Mouse (Mus musculus): ENCODE measurements around the gene Drosha. TPM values are rescaled to one million over a fixed set of nuclear protein-coding genes. Genes with fewer than 3 reads are reported as not detected.

Drosha gene
- polyA plus RNA-seq, 1 experiment from 2014 or later = 25.2 TPM

DNA sequence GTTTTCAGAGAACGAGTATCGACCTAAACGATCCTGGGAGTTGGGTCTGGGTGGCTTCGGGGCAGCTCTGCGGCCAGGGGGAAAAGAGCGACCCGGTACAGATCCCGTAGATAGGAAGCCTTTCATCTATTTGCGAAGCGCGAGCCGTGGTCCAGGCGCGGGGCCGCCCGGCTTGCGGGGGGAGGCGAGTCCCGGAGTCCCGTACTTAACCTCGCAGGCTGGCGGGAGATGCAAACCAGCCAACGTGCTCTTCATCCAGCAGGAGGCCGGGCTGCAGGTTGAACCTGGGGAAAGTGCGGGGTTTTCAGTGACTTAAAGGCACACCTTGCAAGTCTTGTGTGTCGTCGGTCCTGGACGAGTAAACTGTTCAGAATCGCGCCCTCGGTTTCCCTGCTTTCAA is 350 bp downstream of the Drosha start:
- 0% methylated on average over 31 of the region's 31 CpGs for WGBS
- Histone ChIP-seq H3K36me3 (ENCODE audit: control insufficient read depth, insufficient read depth, low read length) (0 out of 2 replicates have a peak, but pooled peaks cover 5% of the 10 kb centered on the region), H3K4me3 (ENCODE audit: low read length) (peak overlapping the region; percentile 94), H3K9ac (ENCODE audit: low read depth, low read length) (peak overlapping the region; percentile 89), H3K4me1 (ENCODE audit: control insufficient read depth, insufficient read depth, low read length) (peaks cover 12% of the 10 kb centered on the region; the same call in 1 of the 2 replicates), H3K9me3 (ENCODE audit: control insufficient read depth, low read length) (no peaks in the 10 kb centered on the region), H3K27ac (ENCODE audit: low read length) (peak overlapping the region; percentile 66), H3K4me2 (ENCODE audit: low read depth, low read length) (peak overlapping the region; percentile 77), H3K27me3 (replicated peaks; ENCODE audit: control insufficient read depth, insufficient read depth, low read length) (no peaks in the 10 kb centered on the region)
- ATAC-seq = peak; percentile 59

- WGBS = 47% methylated on average over 12 of the region's 12 CpGs
- ATAC-seq = no peak
- H3K27ac ChIP-seq (ENCODE audit: low read length) = no peak overlapping the region
- peaks cover 12% of the 10 kb centered on the region; the same call in 1 of the 2 replicates for H3K4me1 ChIP-seq (ENCODE audit: control insufficient read depth, insufficient read depth, low read length)
- H3K36me3 ChIP-seq (ENCODE audit: control insufficient read depth, insufficient read depth, low read length) = 0 out of 2 replicates have a peak, but pooled peaks cover 5% of the 10 kb centered on the region
- H3K9ac ChIP-seq (ENCODE audit: low read depth, low read length) = peak overlapping the region; percentile 89
- H3K4me2 ChIP-seq (ENCODE audit: low read depth, low read length) = peak overlapping the region; percentile 77
- H3K9me3 ChIP-seq (ENCODE audit: control insufficient read depth, low read length) = no peaks in the 10 kb centered on the region
- H3K27me3 ChIP-seq (replicated peaks; ENCODE audit: control insufficient read depth, insufficient read depth, low read length) = no peaks in the 10 kb centered on the region
- H3K4me3 ChIP-seq (ENCODE audit: low read length) = peak overlapping the region; percentile 94
Observed at GRCm38 (mm10) chr15:12825408-12825807, 793 bp downstream of the Drosha start.

DNA sequence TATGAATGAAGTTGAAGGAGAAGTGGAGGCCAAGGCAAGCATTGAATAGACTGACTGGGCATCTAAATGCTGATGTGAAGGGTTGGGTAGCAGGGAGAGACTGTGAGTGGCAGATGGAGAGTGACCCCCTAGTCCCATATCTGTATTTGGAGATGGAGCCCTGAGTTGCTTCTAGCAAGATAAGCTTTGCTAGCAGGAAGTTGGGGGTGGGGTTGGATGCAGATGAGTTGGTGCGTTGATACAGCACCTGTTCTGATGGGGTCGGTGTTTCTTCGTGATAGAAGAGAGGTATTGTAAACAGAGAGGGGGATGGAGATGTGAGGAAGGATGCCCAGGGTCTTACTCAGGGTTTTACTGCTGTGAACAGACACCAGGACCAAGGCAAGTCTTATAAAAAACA is 5.3 kb downstream of the Drosha start:
- Histone ChIP-seq H3K27ac (ENCODE audit: low read length) (no peak overlapping the region), H3K4me1 (ENCODE audit: control insufficient read depth, insufficient read depth, low read length) (peaks cover 12% of the 10 kb centered on the region; the same call in 1 of the 2 replicates), H3K4me3 (ENCODE audit: low read length) (no peak overlapping the region), H3K4me2 (ENCODE audit: low read depth, low read length) (no peak overlapping the region), H3K27me3 (replicated peaks; ENCODE audit: control insufficient read depth, insufficient read depth, low read length) (no peaks in the 10 kb centered on the region), H3K9ac (ENCODE audit: low read depth, low read length) (no peak overlapping the region), H3K9me3 (ENCODE audit: control insufficient read depth, low read length) (no peaks in the 10 kb centered on the region), H3K36me3 (ENCODE audit: control insufficient read depth, insufficient read depth, low read length) (peaks cover 12% of the 10 kb centered on the region)
- WGBS = 94% methylated on average over 3 of the region's 3 CpGs
- ATAC-seq = no peak

- no peaks in the 10 kb centered on the region for H3K9me3 ChIP-seq (ENCODE audit: control insufficient read depth, low read length)
- no peaks in the 10 kb centered on the region for H3K27me3 ChIP-seq (replicated peaks; ENCODE audit: control insufficient read depth, insufficient read depth, low read length)
- H3K9ac ChIP-seq (ENCODE audit: low read depth, low read length) = no peak overlapping the region
- no peak overlapping the region for H3K27ac ChIP-seq (ENCODE audit: low read length)
- no peaks in the 10 kb centered on the region for H3K4me1 ChIP-seq (ENCODE audit: control insufficient read depth, insufficient read depth, low read length)
- WGBS = 90% methylated on average over 4 of the region's 4 CpGs
- no peak overlapping the region for H3K4me3 ChIP-seq (ENCODE audit: low read length)
- peaks cover 12% of the 10 kb centered on the region for H3K36me3 ChIP-seq (ENCODE audit: control insufficient read depth, insufficient read depth, low read length)
- no peak overlapping the region for H3K4me2 ChIP-seq (ENCODE audit: low read depth, low read length)
- ATAC-seq = no peak
Observed at GRCm38 (mm10) chr15:12832599-12832998, 8.0 kb downstream of the Drosha start.

GRCm38 (mm10) chr15:12833385-12833784 is 8.8 kb downstream of the Drosha start:
- H3K36me3 ChIP-seq (ENCODE audit: control insufficient read depth, insufficient read depth, low read length) = peaks cover 12% of the 10 kb centered on the region
- WGBS = 98% methylated on average over 31 of the region's 31 CpGs

GRCm38 (mm10) chr15:12834231-12834630 is 9.6 kb downstream of the Drosha start:
- no peaks in the 10 kb centered on the region for H3K4me1 ChIP-seq (ENCODE audit: control insufficient read depth, insufficient read depth, low read length)
- H3K9ac ChIP-seq (ENCODE audit: low read depth, low read length) = no peak overlapping the region
- no peak overlapping the region for H3K27ac ChIP-seq (ENCODE audit: low read length)
- WGBS = 95% methylated on average over 24 of the region's 24 CpGs
- H3K4me2 ChIP-seq (ENCODE audit: low read depth, low read length) = no peak overlapping the region
- H3K27me3 ChIP-seq (replicated peaks; ENCODE audit: control insufficient read depth, insufficient read depth, low read length) = no peaks in the 10 kb centered on the region
- H3K9me3 ChIP-seq (ENCODE audit: control insufficient read depth, low read length) = no peaks in the 10 kb centered on the region
- H3K36me3 ChIP-seq (ENCODE audit: control insufficient read depth, insufficient read depth, low read length) = peaks cover 12% of the 10 kb centered on the region
- no peak overlapping the region for H3K4me3 ChIP-seq (ENCODE audit: low read length)
- no peak for ATAC-seq

More at GRCm38 (mm10) chr15:12833385-12833784, 8.8 kb downstream of the Drosha start:
- Histone ChIP-seq H3K4me2 (ENCODE audit: low read depth, low read length) (no peak overlapping the region), H3K4me1 (ENCODE audit: control insufficient read depth, insufficient read depth, low read length) (no peaks in the 10 kb centered on the region), H3K9ac (ENCODE audit: low read depth, low read length) (no peak overlapping the region), H3K4me3 (ENCODE audit: low read length) (no peak overlapping the region), H3K27ac (ENCODE audit: low read length) (no peak overlapping the region), H3K9me3 (ENCODE audit: control insufficient read depth, low read length) (no peaks in the 10 kb centered on the region), H3K27me3 (replicated peaks; ENCODE audit: control insufficient read depth, insufficient read depth, low read length) (no peaks in the 10 kb centered on the region)
- no peak for ATAC-seq

- Histone ChIP-seq H3K9me3 (ENCODE audit: control insufficient read depth, low read length) (no peaks in the 10 kb centered on the region), H3K4me2 (ENCODE audit: low read depth, low read length) (no peak overlapping the region), H3K9ac (ENCODE audit: low read depth, low read length) (no peak overlapping the region), H3K4me1 (ENCODE audit: control insufficient read depth, insufficient read depth, low read length) (no peaks in the 10 kb centered on the region), H3K36me3 (ENCODE audit: control insufficient read depth, insufficient read depth, low read length) (peaks cover 25% of the 10 kb centered on the region), H3K27me3 (replicated peaks; ENCODE audit: control insufficient read depth, insufficient read depth, low read length) (no peaks in the 10 kb centered on the region), H3K27ac (ENCODE audit: low read length) (no peak overlapping the region), H3K4me3 (ENCODE audit: low read length) (no peak overlapping the region)
- no peak for ATAC-seq
- 92% methylated on average over 11 of the region's 11 CpGs for WGBS
Observed at GRCm38 (mm10) chr15:12840737-12841136, 16.1 kb downstream of the Drosha start.

- Histone ChIP-seq H3K27me3 (replicated peaks; ENCODE audit: control insufficient read depth, insufficient read depth, low read length) (no peaks in the 10 kb centered on the region), H3K36me3 (ENCODE audit: control insufficient read depth, insufficient read depth, low read length) (peaks cover 27% of the 10 kb centered on the region), H3K4me3 (ENCODE audit: low read length) (no peak overlapping the region), H3K9me3 (ENCODE audit: control insufficient read depth, low read length) (no peaks in the 10 kb centered on the region), H3K9ac (ENCODE audit: low read depth, low read length) (no peak overlapping the region), H3K4me2 (ENCODE audit: low read depth, low read length) (no peak overlapping the region), H3K4me1 (ENCODE audit: control insufficient read depth, insufficient read depth, low read length) (no peaks in the 10 kb centered on the region), H3K27ac (ENCODE audit: low read length) (no peak overlapping the region)
- WGBS = 81% methylated on average over 7 of the region's 7 CpGs
- ATAC-seq = no peak
Observed at GRCm38 (mm10) chr15:12842833-12843232, 18.2 kb downstream of the Drosha start.

DNA sequence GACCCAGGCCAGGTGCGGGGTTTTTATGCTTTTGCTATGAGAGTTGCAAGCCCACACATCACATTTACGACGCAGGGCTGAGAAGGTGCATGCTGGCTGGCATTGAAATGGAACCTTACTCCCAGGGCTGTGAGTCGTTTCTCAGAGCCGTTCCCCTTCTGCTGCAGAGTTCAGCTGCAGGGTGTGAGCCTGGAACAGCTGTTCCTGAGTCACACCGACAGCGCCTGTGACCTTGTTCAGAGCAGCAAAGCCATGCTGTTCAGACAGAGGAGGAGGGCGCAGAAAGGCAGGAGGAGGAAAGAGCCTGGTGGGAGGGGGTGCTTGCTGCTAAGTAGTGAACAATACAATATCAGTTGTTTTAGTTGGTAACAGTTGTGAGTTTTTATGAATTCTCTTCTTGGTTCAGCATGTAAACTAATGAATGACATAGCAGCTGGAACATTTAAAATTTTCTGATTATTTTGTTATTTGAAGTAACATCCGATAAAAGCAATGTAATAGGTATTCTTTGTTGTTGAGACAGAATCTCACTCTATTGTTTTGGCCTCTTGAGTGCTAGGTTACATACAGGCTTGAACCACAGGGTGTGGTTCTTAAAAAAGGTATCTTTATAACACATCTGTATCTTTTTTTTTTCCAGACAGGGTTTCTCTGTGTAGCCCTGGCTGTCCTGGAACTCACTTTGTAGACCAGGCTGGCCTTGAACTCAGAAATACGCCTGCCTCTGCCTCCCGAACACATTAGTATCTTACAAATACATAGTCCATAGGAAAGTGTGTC is 23.8 kb downstream of the Drosha start:
- ATAC-seq = no peak
- Histone ChIP-seq H3K9ac (ENCODE audit: low read depth, low read length) (no peak overlapping the region), H3K4me2 (ENCODE audit: low read depth, low read length) (no peak overlapping the region), H3K36me3 (ENCODE audit: control insufficient read depth, insufficient read depth, low read length) (peaks cover 23% of the 10 kb centered on the region), H3K4me3 (ENCODE audit: low read length) (no peak overlapping the region), H3K27me3 (replicated peaks; ENCODE audit: control insufficient read depth, insufficient read depth, low read length) (no peaks in the 10 kb centered on the region), H3K9me3 (ENCODE audit: control insufficient read depth, low read length) (no peaks in the 10 kb centered on the region), H3K27ac (ENCODE audit: low read length) (no peak overlapping the region), H3K4me1 (ENCODE audit: control insufficient read depth, insufficient read depth, low read length) (no peaks in the 10 kb centered on the region)
- 78% methylated on average over 11 of the region's 11 CpGs for WGBS

All from intestine, embryonic 16.5 days (tissue).